Mouse (Mus musculus): ENCODE results near the gene D930007J09Rik. TPM values are rescaled to one million over a fixed set of nuclear protein-coding genes. Genes with fewer than 3 reads are reported as not detected.

Gene D930007J09Rik
- polyA plus RNA-seq (2012; ENCODE audit: insufficient read depth, insufficient read length, low replicate concordance, missing spikeins) = not detected in 2 replicates

DNA sequence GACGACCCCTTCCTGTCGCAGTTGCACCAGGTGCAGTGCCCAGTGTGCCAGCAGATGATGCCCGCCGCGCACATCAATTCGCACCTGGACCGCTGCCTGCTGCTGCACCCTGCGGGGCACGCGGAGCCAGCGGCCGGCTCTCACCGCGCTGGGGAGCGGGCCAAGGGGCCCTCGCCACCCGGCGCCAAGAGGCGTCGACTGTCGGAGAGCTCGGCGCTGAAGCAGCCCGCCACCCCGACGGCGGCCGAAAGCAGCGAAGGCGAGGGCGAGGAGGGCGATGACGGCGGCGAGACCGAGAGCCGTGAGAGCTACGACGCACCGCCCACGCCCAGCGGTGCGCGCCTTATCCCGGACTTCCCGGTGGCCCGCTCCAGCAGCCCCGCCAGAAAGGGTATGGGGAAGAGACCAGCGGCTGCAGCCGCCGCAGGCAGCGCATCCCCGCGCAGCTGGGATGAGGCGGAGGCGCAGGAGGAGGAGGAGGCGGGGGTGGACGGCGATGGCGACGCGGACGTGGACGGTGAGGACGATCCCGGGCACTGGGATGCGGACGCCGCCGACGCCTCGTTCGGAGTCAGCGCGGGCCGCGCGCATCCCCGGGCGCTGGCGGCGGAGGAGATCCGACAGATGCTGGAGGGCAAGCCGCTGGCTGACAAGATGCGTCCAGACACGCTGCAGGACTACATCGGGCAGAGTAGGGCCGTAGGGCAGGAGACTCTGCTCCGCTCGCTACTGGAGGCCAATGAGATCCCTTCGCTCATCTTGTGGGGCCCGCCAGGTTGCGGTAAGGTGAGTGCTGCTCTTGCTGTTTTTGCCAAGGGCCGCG, at the start of gene D930007J09Rik:
D930007J09Rik (minus strand) TSS at position 591 of the 823 bp plus-strand sequence.
- Histone ChIP-seq H3K4me3 (ENCODE audit: insufficient read depth, low read depth, low read length) (peak within 1 kb of the TSS; percentile 81), H3K4me1 (ENCODE audit: control insufficient read depth, insufficient read depth, low read length) (peaks cover 8% of the 10 kb centered on the region), H3K27ac (ENCODE audit: insufficient read depth, low read depth, low read length) (peak within 1 kb of the TSS; percentile 81)
- under 1% methylated on average over 91 of the region's 95 CpGs for WGBS
- TF ChIP-seq POLR2A (IDR thresholded peaks at IDR 0.05; ENCODE audit: insufficient read depth, low read depth, low read length) = no peak
- no peak for TF ChIP-seq CTCF (IDR thresholded peaks at IDR 0.05; ENCODE audit: insufficient read depth, low read depth, low read length)

DNA sequence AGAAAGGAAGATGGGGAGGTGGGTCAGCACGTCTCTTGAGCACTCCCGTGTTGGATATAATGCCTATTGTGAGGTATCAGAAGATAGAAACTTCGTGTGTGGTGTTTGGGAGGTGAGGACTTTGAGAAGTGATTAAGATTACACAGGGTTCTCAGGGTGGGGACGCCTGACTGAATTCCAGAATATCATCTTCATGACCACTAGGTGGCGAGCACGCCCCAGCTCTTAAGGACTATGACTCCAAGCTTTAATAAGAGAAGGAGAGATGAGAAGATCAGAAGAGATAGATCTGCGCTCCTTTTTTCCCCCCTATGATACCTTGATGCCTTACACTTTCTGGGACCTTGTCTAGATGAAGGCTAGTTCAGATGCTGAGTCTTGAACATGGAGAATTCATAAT, 49.3 kb upstream of the D930007J09Rik start:
- H3K4me3 ChIP-seq (ENCODE audit: insufficient read depth, low read depth, low read length) = no peak overlapping the region
- TF ChIP-seq POLR2A (IDR thresholded peaks at IDR 0.05; ENCODE audit: insufficient read depth, low read depth, low read length) (no peak), CTCF (IDR thresholded peaks at IDR 0.05; ENCODE audit: insufficient read depth, low read depth, low read length) (no peak)
- 0 out of 2 replicates have a peak, but pooled peaks cover 3% of the 10 kb centered on the region for H3K4me1 ChIP-seq (ENCODE audit: control insufficient read depth, insufficient read depth, low read length)
- no peak overlapping the region for H3K27ac ChIP-seq (ENCODE audit: insufficient read depth, low read depth, low read length)
- WGBS = 14% methylated on average over 7 of the region's 7 CpGs

DNA sequence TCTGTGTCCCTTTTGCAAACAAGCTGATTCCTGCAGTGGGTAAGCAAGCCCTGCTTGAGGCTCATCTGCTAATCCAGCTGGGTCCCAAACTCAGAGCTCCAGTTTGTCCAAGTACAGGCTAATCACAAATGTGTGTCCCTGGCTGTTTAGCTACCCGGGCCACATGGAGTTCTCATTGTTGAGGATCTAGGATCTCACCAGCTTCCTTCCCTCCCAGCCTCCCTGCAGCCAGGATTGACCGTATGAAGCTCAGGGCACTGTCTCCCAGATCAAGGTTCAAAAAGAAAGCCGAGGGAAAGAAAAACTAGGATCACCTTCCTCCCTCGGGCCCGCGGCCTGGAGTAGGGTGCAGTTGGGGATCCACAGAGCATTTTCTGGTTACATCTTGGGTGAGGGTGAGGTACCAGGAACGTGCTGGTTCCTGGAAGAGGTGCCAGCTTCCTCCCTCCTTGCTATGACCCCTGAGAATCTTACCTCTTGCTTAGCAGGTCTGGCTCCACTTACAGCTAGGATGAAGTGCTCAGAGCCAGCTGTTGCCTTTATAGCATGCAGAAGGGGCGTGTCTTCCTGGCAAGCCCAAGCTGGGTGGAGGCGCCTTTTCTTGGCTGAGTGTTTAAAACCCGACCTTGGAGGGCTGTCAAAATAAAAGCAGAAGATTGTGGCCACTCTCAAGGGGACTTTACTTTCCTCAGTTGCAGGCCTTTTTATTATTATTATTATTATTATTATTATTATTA, 48.2 kb upstream of the D930007J09Rik start, which contains the start of gene Serpinb1a:
Serpinb1a (minus strand) TSS at position 518 of the 737 bp plus-strand sequence.
- H3K4me1 ChIP-seq (ENCODE audit: control insufficient read depth, insufficient read depth, low read length) = 0 out of 2 replicates have a peak, but pooled peaks cover 3% of the 10 kb centered on the region
- no peak within 1 kb of the TSS for H3K4me3 ChIP-seq (ENCODE audit: insufficient read depth, low read depth, low read length)
- no peak within 1 kb of the TSS for H3K27ac ChIP-seq (ENCODE audit: insufficient read depth, low read depth, low read length)
- TF ChIP-seq POLR2A (IDR thresholded peaks at IDR 0.05; ENCODE audit: insufficient read depth, low read depth, low read length) = no peak
- TF ChIP-seq CTCF (IDR thresholded peaks at IDR 0.05; ENCODE audit: insufficient read depth, low read depth, low read length) = no peak
- WGBS = 59% methylated on average over 10 of the region's 10 CpGs

DNA sequence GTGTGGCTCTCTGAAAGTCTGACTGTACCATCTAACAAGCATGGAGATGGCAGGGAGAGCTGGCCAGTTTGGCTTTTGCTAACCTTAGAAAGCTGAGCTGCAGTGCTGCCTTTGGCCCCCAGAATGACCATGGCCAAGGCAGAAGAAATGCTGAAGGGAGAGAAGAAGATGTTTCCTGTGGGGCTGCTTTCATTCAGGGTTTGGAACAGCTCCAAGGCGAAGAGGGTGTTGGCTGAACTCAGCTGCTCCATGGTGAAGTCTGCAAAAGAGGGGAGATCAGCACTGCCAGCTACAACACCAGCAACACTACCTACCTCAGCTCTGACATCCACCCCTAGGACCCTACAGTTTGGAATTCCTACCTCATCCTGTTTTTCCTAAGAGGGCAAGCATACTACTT, 47.5 kb upstream of the D930007J09Rik start:
- Histone ChIP-seq H3K4me3 (ENCODE audit: insufficient read depth, low read depth, low read length) (no peak overlapping the region), H3K27ac (ENCODE audit: insufficient read depth, low read depth, low read length) (no peak overlapping the region), H3K4me1 (ENCODE audit: control insufficient read depth, insufficient read depth, low read length) (0 out of 2 replicates have a peak, but pooled peaks cover 3% of the 10 kb centered on the region)
- TF ChIP-seq POLR2A (IDR thresholded peaks at IDR 0.05; ENCODE audit: insufficient read depth, low read depth, low read length) (no peak), CTCF (IDR thresholded peaks at IDR 0.05; ENCODE audit: insufficient read depth, low read depth, low read length) (no peak)
- 69% methylated on average over 1 of the region's 1 CpGs for WGBS

DNA sequence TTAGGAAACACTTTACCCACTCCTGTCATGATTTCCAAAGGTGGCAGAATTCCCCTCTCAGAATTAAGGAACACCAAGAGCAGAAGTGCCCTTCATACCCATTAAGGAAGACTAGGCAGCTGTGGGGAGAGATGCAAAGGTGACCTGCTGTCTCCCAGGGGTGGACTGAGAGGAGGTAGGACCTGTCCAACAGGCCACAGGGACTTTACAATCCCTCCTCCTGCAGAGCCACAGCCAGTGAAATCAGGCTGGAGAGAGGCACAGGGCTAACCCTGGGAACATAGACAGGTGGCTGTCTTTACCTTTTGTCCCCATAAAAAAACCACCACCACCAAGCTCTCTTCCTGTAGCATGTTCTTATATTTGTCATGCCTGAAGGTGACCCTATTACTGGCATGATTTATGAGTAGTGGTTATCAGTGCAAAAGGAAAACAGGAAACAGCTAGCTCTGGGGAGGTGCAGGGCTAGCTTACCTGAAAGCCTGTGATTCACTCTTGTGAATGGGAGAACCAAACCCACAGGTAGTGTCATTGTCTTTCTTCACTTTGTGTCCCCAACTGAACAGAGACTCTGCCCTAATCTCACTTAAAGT, 47.0 kb upstream of the D930007J09Rik start:
- Histone ChIP-seq H3K27ac (ENCODE audit: insufficient read depth, low read depth, low read length) (no peak overlapping the region), H3K4me1 (ENCODE audit: control insufficient read depth, insufficient read depth, low read length) (0 out of 2 replicates have a peak, but pooled peaks cover 3% of the 10 kb centered on the region), H3K4me3 (ENCODE audit: insufficient read depth, low read depth, low read length) (no peak overlapping the region)
- no peak for TF ChIP-seq POLR2A (IDR thresholded peaks at IDR 0.05; ENCODE audit: insufficient read depth, low read depth, low read length)
- no peak for TF ChIP-seq CTCF (IDR thresholded peaks at IDR 0.05; ENCODE audit: insufficient read depth, low read depth, low read length)

DNA sequence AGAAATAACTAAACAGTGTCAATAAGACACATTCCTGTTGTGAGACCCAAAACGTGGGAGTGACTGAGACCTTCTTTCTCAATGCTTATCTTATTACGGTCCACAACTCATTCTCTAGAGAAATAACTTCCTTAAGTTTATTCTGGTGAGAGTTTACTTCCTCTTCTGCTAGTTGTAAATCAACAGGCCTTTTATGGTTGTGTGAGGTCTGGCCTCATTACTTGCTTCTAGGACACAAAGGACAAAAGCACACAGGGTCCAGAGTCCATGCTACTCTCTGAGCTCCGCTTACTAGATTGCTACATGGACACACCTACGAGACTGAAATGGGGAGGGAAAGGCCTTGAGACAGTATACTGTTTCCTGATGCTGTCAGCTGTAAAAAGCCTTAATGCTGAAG, 46.4 kb upstream of the D930007J09Rik start:
- TF ChIP-seq POLR2A (IDR thresholded peaks at IDR 0.05; ENCODE audit: insufficient read depth, low read depth, low read length) (no peak), CTCF (IDR thresholded peaks at IDR 0.05; ENCODE audit: insufficient read depth, low read depth, low read length) (no peak)

DNA sequence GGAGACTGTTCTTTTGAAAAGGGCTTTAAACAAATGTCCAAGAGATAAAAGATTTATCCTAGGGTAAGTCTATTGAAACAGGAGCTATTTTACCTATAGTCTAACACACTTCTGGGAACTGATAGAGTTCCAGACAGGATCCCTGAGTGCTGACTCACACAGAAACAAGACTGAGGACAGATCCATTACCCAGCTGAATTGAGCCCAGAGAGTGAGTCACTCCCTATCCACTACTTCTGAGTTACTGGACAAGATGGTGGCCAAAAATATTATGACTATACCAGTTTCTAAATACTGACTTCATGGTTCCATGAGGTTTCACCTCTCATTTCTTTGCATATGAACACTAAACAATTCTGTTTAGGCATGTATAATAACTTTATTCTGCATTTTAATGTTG, 43.6 kb upstream of the D930007J09Rik start:
- H3K4me1 ChIP-seq (ENCODE audit: control insufficient read depth, insufficient read depth, low read length) = 0 out of 2 replicates have a peak, but pooled peaks cover 3% of the 10 kb centered on the region
- H3K27ac ChIP-seq (ENCODE audit: insufficient read depth, low read depth, low read length) = no peak overlapping the region
- no peak for TF ChIP-seq CTCF (IDR thresholded peaks at IDR 0.05; ENCODE audit: insufficient read depth, low read depth, low read length)
- no peak for TF ChIP-seq POLR2A (IDR thresholded peaks at IDR 0.05; ENCODE audit: insufficient read depth, low read depth, low read length)
- no peak overlapping the region for H3K4me3 ChIP-seq (ENCODE audit: insufficient read depth, low read depth, low read length)

More for the DNA sequence above, 46.4 kb upstream of the D930007J09Rik start:
- WGBS = 73% methylated on average over 4 of the region's 4 CpGs
- Histone ChIP-seq H3K4me1 (ENCODE audit: control insufficient read depth, insufficient read depth, low read length) (0 out of 2 replicates have a peak, but pooled peaks cover 3% of the 10 kb centered on the region), H3K27ac (ENCODE audit: insufficient read depth, low read depth, low read length) (no peak overlapping the region), H3K4me3 (ENCODE audit: insufficient read depth, low read depth, low read length) (no peak overlapping the region)

DNA sequence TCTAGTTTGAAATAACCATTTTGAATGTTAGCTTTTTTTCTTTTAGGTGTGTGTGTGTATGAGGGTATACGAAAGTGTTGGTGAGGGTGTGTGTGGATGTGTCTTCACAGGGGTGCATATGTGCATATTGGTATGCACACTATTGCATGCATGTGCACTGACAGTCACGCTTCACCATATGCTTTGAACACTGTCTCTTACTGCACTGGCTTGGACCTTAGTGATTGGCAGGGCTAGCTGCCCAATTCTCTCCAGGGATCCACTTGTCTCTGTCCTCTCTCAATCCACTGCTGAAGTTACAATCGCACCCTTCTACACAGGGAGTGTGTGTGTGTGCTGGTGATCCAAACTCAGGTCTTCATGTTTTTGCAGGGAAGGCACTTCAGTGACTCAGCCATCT, 38.7 kb upstream of the D930007J09Rik start:
- Histone ChIP-seq H3K4me1 (ENCODE audit: control insufficient read depth, insufficient read depth, low read length) (no peaks in the 10 kb centered on the region), H3K27ac (ENCODE audit: insufficient read depth, low read depth, low read length) (no peak overlapping the region), H3K4me3 (ENCODE audit: insufficient read depth, low read depth, low read length) (no peak overlapping the region)
- WGBS = 95% methylated on average over 3 of the region's 3 CpGs
- no peak for TF ChIP-seq POLR2A (IDR thresholded peaks at IDR 0.05; ENCODE audit: insufficient read depth, low read depth, low read length)
- no peak for TF ChIP-seq CTCF (IDR thresholded peaks at IDR 0.05; ENCODE audit: insufficient read depth, low read depth, low read length)
